Mouse (Mus musculus): ENCODE data around the gene Galntl5.
"Not testable (repeated sequence)": the region's sequence is repeated elsewhere in the genome, so short reads cannot be mapped to it uniquely, and the experiment has no call there.

The Galntl5 gene

GRCm38 (mm10) chr5:25181004-25181531, at the start of gene Galntl5:
Gene Galntl5, plus strand, starts transcription at chr5:25181460.
- DNase-seq, result no peak

- DNase-seq, result no peak
Measured at GRCm38 (mm10) chr5:25146705-25147104, 34.6 kb upstream of the Galntl5 start.

GRCm38 (mm10) chr5:25149331-25149965, 31.8 kb upstream of the Galntl5 start:
- no peak for DNase-seq

- DNase-seq, result no peak
Measured at GRCm38 (mm10) chr5:25153491-25153890, 27.8 kb upstream of the Galntl5 start.

GRCm38 (mm10) chr5:25153996-25154395, 27.3 kb upstream of the Galntl5 start:
- DNase-seq, result no peak

DNA sequence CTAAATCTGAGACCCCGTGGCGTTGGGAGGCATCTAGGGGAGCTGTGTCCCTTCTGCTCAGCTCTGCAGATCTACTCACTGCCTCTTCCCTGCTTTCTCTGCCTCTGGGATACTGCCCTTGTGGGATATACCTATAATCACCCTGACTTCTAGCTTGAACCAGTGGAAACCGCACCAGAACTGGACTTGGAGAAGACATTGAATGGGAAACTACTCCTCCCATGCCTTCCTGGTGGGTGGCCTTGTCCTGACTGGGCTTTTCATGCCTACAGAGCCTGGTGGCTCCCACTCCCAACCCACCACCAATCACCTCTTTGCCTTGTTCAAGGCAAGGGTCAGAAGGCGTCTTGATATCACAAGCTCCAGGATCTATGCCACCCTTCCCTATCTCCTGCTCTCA, 26.4 kb upstream of the Galntl5 start:
- DNase-seq, result no peak

GRCm38 (mm10) chr5:25155351-25155750, 25.9 kb upstream of the Galntl5 start:
- DNase-seq, result no peak

DNA sequence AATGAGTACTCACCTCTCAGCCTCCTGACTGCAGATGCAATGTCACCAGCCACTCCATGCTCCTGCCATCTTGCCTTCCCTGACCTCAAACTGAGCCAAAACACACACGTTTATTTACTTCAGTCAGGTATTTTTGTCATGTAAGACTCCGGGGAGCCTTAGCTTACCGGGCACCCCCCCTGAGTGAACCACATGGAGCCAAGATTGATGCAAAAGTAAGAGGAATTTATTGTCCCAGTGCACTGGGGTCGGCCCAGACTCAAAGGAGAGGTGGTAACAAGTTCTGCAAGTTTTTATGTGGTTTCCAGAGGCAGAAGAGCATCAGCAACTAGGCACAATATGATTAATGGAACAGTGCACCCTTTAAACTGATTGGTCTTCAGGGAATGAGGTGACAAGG, 24.1 kb upstream of the Galntl5 start:
- no peak for DNase-seq

GRCm38 (mm10) chr5:25160515-25160914, 20.7 kb upstream of the Galntl5 start:
- no peak for DNase-seq

- DNase-seq, result no peak
Measured at GRCm38 (mm10) chr5:25162981-25163380, 18.3 kb upstream of the Galntl5 start.

DNA sequence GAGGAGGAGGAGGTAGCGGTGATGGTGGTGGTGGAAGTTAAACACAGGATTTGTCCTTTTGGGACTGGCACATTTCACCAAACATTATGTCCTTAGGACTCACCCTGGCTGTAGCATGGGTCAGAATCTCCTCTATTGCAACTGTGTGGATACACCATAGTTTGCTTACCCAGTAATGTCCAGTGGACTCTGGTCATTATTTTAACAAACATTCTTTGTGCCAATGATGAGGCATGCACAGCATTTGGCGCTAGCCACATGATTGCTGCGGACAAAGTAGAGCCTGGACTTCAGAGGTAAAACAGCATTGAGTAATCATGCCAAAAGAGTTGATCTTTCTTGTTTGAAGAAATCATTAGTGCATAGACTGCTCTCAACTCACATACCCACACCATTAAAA, 17.3 kb upstream of the Galntl5 start:
- no peak for DNase-seq

DNA sequence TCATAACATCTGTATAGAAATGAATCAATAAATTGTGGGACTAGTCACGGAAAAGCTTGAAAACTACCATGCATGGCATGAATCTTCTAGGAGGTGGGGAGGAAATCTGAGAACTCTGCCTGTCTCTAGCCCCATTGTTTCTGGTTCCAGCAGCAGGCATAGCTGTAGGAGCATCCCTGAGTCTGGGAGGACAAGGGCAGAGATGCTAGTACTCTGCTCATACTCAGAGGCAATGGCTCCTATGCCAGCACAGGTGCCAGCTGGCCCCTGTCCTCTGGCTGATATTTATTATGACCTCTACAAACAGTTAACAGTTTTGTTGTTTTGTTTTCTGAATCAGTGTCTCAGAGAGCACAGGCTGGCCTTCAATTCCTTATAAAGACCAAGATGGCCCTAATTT, 16.9 kb upstream of the Galntl5 start:
- no peak for DNase-seq

DNA sequence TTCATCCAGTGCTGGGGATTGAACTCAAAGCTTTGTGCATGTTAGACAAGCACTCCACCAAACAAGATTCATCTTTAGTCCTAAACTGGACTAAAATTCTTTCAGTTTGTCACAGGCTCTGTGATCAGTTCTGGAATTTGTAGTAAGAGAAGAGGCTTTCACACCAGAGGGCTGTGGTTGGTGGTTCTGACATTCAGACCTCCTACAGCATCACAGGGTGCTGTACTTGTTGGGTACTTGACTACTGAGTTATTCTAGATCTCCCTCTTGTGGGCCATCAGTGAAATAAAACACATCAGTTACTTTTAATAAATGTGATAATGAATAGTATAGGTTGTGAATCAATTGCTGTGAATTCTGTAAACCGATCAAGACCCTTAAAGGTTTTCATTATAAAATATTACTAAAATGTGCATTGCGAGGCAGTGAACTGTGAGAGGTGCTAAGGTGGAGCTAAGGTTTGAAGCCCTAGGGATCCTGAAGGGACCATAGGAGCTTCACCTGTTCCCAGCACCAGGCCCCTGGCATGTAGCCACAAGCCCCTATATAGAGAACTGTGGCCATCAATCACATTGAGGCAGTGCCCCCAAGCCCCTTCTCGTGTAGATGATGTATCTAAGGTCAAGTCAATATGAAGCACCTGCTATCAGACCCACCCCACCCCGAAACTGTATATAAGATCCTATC, 16.0 kb upstream of the Galntl5 start:
- no peak for DNase-seq

GRCm38 (mm10) chr5:25165789-25166135, 15.5 kb upstream of the Galntl5 start:
- no peak for DNase-seq

GRCm38 (mm10) chr5:25166665-25167064, 14.6 kb upstream of the Galntl5 start:
- no peak for DNase-seq

- DNase-seq, result not testable (repeated sequence)
Measured at GRCm38 (mm10) chr5:25177937-25178336, 3.3 kb upstream of the Galntl5 start.

DNA sequence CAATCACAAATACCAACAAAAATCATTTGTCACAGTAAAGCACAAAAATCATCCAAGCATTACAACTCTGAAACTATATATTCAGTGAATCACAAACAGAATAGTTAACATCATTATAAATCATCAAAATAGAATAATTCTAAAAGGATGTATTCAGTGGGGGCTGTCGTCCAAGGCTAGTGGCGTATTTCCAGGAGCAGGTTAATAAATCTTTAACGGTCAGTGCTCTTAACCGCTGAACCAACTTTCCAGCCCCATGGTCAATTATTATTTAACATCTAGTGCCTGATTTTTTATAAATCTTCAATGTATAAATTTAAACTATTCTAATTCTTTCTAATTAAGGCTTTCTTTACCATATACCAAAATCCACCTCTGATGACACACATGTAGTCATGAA, 2.7 kb upstream of the Galntl5 start:
- not testable (repeated sequence) for DNase-seq

- peak; percentile 6 for DNase-seq
Measured at GRCm38 (mm10) chr5:25179284-25179683, 2.0 kb upstream of the Galntl5 start.

DNA sequence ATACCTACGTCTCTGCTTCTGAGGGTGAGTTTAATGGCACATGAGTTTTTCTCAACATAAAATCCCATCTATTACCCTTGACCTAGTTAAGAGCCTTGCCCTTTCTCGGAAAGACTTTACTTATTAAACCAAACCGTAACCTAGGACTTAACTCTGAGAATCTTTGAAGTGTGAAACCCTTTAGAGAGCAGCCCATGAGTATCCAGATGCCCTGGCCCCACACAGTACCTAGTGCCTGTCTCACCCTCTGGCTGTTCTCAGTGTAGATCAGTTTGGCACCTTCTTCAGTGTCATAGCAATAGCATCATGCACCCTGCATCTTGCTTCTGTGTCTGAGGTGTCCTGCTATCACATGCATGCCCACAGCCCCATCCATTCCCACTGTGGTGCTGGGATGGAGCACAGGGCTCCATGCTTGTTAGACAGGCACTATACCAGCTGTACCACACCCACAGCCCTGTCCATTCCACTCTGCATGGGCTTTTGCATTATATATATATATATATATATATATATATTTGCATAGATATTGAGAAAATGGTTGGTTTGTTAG, 1.2 kb upstream of the Galntl5 start:
- no peak for DNase-seq

DNA sequence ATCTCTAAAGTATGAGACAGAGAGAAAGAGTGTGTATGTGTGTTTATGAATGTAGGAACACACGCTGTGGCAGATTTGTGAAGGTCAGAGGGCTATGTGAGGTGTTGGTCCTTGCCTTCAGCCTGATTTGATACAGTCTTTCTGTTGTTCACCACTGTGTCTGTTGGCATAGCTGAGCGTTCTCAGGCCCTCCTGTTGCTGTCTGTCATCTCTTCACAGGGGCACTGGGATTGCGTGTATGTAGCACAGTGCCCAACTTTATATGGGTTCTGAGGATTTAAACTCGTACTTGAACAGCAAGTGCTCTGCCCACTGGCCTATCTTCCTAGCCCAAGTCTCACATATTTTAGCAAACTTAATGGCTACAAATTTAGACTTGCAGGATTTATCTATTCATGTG, 2.3 kb downstream of the Galntl5 start:
- DNase-seq, result no peak

- no peak for DNase-seq
Measured at GRCm38 (mm10) chr5:25184594-25184993, 3.3 kb downstream of the Galntl5 start.

- DNase-seq, result no peak
Measured at GRCm38 (mm10) chr5:25187727-25188126, 6.5 kb downstream of the Galntl5 start.

GRCm38 (mm10) chr5:25188802-25189201, 7.5 kb downstream of the Galntl5 start:
- DNase-seq, result peak; percentile 24

- DNase-seq, result no peak
Measured at GRCm38 (mm10) chr5:25190521-25190920, 9.3 kb downstream of the Galntl5 start.
